Mouse (Mus musculus) stomach, embryonic 14.5 days (tissue): ENCODE measurements around the gene Rab19. TPM values are rescaled to one million over a fixed set of nuclear protein-coding genes. Genes with fewer than 3 reads are reported as not detected.

Experiments used
- ATAC-seq: fragments of 200-750 bp; cut with Nextera tagmentation; 2 replicates; pipeline ENCODE4 v1.8.0; 2017; ENCODE audit warnings: low read depth, moderate TSS enrichment; ENCODE audit not compliant: insufficient number of reproducible peaks, insufficient read depth, low FRiP score
- H3K27ac ChIP-seq: fragments of 300-500 bp; sonication (generic); 2 replicates; pipeline ENCODE4 v1.5.1; 2014; ENCODE audit warnings: mild to moderate bottlenecking, low read length, moderate library complexity, mixed read lengths
- H3K27me3 ChIP-seq: fragments of 300-500 bp; sonication (generic); 2 replicates; pipeline ENCODE4 v1.6.1; 2014; ENCODE audit warnings: low read length, control low read depth, mixed read lengths; ENCODE audit not compliant: control insufficient read depth, insufficient read depth
- H3K36me3 ChIP-seq: fragments of 300-500 bp; sonication (generic); 2 replicates; pipeline ENCODE4 v1.6.1; 2014; ENCODE audit warnings: mild to moderate bottlenecking, control low read depth, low read length, moderate library complexity, mixed read lengths; ENCODE audit not compliant: control insufficient read depth, insufficient read depth
- H3K4me1 ChIP-seq: fragments of 300-500 bp; sonication (generic); 2 replicates; pipeline ENCODE4 v1.6.1; 2014; ENCODE audit warnings: low read length, control low read depth, mixed read lengths; ENCODE audit not compliant: control insufficient read depth, insufficient read depth
- H3K4me2 ChIP-seq: fragments of 300-500 bp; sonication (generic); replicated peaks from 2 replicates; pipeline ENCODE4 v1.6.1; 2014; ENCODE audit warnings: low read depth, low read length, control low read depth
- H3K4me3 ChIP-seq: fragments of 300-500 bp; sonication (generic); 2 replicates; pipeline ENCODE4 v1.5.1; 2014; ENCODE audit warnings: low read depth, low read length, control low read depth
- H3K9ac ChIP-seq: fragments of 300-500 bp; sonication (generic); replicated peaks from 2 replicates; pipeline ENCODE4 v1.6.1; 2014; ENCODE audit warnings: low read depth, mild to moderate bottlenecking, control low read depth, low read length, moderate library complexity, mixed read lengths
- H3K9me3 ChIP-seq: fragments of 300-500 bp; sonication (generic); 2 replicates; pipeline ENCODE4 v1.6.1; 2016; ENCODE audit warnings: low read depth, low read length, control low read depth; ENCODE audit not compliant: control insufficient read depth
- WGBS: fragments of 180-500 bp; shearing (Covaris S2); extraction: QIAGEN DNeasy Blood & Tissue Kit; methylation state at CpG from one replicate; pipeline ENCODE4 v1.1.7; 2014; 5-methylcytosine and 5-hydroxymethylcytosine counted together
- polyA plus RNA-seq: library from polyadenylated mRNA; unstranded; fragments of >200 nt; fragmentation: Nextera tagmentation; extraction: Ambion mirVana; gene quantifications from 2 replicates; pipeline ENCODE4 v1.2.1, GENCODE M21; 2014

Rab19 gene
- polyA plus RNA-seq, 1 experiment from 2014 or later, result 5.0 TPM

GRCm38 (mm10) chr6:39427276-39428003, 46.5 kb downstream of the Rab19 start:
- Histone ChIP-seq H3K27me3 (no peaks in the 10 kb centered on the region), H3K4me1 (no peaks in the 10 kb centered on the region), H3K27ac (no peak overlapping the region), H3K36me3 (no peaks in the 10 kb centered on the region), H3K4me2 (no peak overlapping the region), H3K9me3 (no peaks in the 10 kb centered on the region), H3K9ac (no peak overlapping the region), H3K4me3 (no peak overlapping the region)
- 67% methylated on average over 4 of the region's 4 CpGs for WGBS
- no peak for ATAC-seq

DNA sequence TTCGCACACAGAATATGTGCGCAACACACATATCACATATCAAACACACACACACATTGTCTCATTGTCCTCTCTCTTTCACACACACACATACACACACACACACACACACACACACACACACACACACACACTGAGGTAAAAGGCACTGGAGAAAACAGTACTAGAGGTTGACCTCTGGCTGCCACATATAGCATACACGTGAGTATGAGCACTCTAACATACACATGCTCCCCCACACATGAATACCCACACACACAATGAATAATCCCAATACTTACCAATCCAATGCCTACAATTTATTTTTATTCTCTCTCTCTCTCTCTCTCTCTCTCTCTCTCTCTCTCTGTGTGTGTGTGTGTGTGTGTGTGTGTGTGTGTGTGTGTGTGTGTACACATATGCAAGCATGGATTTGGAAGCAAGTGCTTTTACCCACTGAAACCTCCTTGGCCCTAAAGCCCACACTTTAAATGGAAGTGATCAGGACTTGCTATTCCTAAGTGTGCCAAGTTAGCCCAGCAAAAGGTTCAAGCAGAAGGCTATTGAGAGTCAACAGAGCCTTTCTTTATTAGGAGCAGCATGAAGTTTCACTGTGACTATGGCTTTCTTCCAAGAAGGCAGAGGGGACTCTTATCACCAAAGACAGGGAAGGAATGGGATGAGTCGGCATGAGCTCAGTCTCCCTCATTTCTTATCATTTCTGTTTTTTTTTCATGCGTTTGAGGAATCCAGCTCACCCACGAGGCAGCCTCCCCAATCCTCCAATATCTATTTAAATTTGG, 48.2 kb downstream of the Rab19 start:
- Histone ChIP-seq H3K27ac (no peak overlapping the region), H3K9ac (no peak overlapping the region), H3K4me3 (no peak overlapping the region), H3K4me1 (no peaks in the 10 kb centered on the region), H3K9me3 (no peaks in the 10 kb centered on the region), H3K4me2 (no peak overlapping the region), H3K27me3 (no peaks in the 10 kb centered on the region), H3K36me3 (no peaks in the 10 kb centered on the region)
- ATAC-seq, result no peak
- WGBS, result 69% methylated on average over 6 of the region's 6 CpGs

- H3K36me3 ChIP-seq, result no peaks in the 10 kb centered on the region
- no peak for ATAC-seq
- no peak overlapping the region for H3K4me2 ChIP-seq
- H3K4me3 ChIP-seq, result no peak overlapping the region
- no peaks in the 10 kb centered on the region for H3K9me3 ChIP-seq
- H3K4me1 ChIP-seq, result no peaks in the 10 kb centered on the region
- H3K27ac ChIP-seq, result no peak overlapping the region
- H3K27me3 ChIP-seq, result no peaks in the 10 kb centered on the region
- WGBS, result 77% methylated on average over 11 of the region's 11 CpGs
- H3K9ac ChIP-seq, result no peak overlapping the region
Measured at GRCm38 (mm10) chr6:39430722-39431121, 49.7 kb downstream of the Rab19 start.

GRCm38 (mm10) chr6:39433174-39433573, 52.2 kb downstream of the Rab19 start:
- Histone ChIP-seq H3K9me3 (no peaks in the 10 kb centered on the region), H3K27ac (no peak overlapping the region), H3K4me2 (no peak overlapping the region), H3K36me3 (no peaks in the 10 kb centered on the region), H3K9ac (no peak overlapping the region), H3K4me1 (no peaks in the 10 kb centered on the region), H3K4me3 (no peak overlapping the region), H3K27me3 (no peaks in the 10 kb centered on the region)
- WGBS, result 86% methylated on average over 4 of the region's 4 CpGs
- ATAC-seq, result no peak

GRCm38 (mm10) chr6:39433701-39434100, 52.7 kb downstream of the Rab19 start:
- Histone ChIP-seq H3K4me2 (no peak overlapping the region), H3K27me3 (no peaks in the 10 kb centered on the region), H3K9ac (no peak overlapping the region), H3K27ac (no peak overlapping the region), H3K36me3 (no peaks in the 10 kb centered on the region), H3K4me3 (no peak overlapping the region), H3K9me3 (no peaks in the 10 kb centered on the region), H3K4me1 (no peaks in the 10 kb centered on the region)
- no peak for ATAC-seq

GRCm38 (mm10) chr6:39434111-39434885, 53.3 kb downstream of the Rab19 start:
- no peak overlapping the region for H3K4me3 ChIP-seq
- no peaks in the 10 kb centered on the region for H3K27me3 ChIP-seq
- no peaks in the 10 kb centered on the region for H3K36me3 ChIP-seq
- no peaks in the 10 kb centered on the region for H3K4me1 ChIP-seq
- no peak for ATAC-seq
- H3K9ac ChIP-seq, result no peak overlapping the region
- H3K27ac ChIP-seq, result no peak overlapping the region
- 73% methylated on average over 2 of the region's 2 CpGs for WGBS
- no peaks in the 10 kb centered on the region for H3K9me3 ChIP-seq
- no peak overlapping the region for H3K4me2 ChIP-seq

- WGBS, result 83% methylated on average over 2 of the region's 2 CpGs
Measured at GRCm38 (mm10) chr6:39434886-39435492, 54.0 kb downstream of the Rab19 start.

DNA sequence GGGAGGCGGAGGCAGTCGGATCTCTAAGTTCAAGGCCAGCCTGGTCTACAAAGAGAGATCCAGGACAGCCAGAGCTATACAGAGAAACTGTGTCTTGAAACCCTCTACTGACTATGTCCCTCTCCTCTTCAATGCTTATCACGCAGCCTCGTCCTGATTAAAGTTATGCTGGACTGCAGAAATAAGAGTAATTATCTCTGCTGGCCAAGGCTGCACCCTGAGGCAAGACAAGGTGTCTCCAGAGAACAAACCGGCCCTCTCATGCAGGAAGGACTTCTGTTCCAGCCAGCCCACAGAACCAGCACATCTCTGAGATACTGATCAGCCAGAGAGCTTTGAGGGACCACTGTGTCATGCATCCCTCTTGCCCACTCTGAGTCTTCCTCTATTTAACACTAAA, 54.9 kb downstream of the Rab19 start:
- WGBS, result 85% methylated on average over 5 of the region's 5 CpGs

More at GRCm38 (mm10) chr6:39434886-39435492, 54.0 kb downstream of the Rab19 start:
- no peak overlapping the region for H3K9ac ChIP-seq
- H3K27ac ChIP-seq, result no peak overlapping the region
- H3K36me3 ChIP-seq, result no peaks in the 10 kb centered on the region
- ATAC-seq, result no peak
- H3K9me3 ChIP-seq, result no peaks in the 10 kb centered on the region
- no peak overlapping the region for H3K4me2 ChIP-seq
- no peak overlapping the region for H3K4me3 ChIP-seq
- no peaks in the 10 kb centered on the region for H3K4me1 ChIP-seq
- no peaks in the 10 kb centered on the region for H3K27me3 ChIP-seq

More for the DNA sequence above, 54.9 kb downstream of the Rab19 start:
- Histone ChIP-seq H3K9me3 (no peaks in the 10 kb centered on the region), H3K4me2 (no peak overlapping the region), H3K9ac (no peak overlapping the region), H3K27ac (no peak overlapping the region), H3K4me3 (no peak overlapping the region), H3K36me3 (no peaks in the 10 kb centered on the region), H3K27me3 (no peaks in the 10 kb centered on the region), H3K4me1 (no peaks in the 10 kb centered on the region)
- no peak for ATAC-seq
